Mouse (Mus musculus) neutrophil, adult 5-6 weeks (primary cell): ENCODE measurements around the gene Ankk1. TPM values are rescaled to one million over a fixed set of nuclear protein-coding genes. Genes with fewer than 3 reads are reported as not detected.

ENCODE experiments used
- ATAC-seq: fragments of 151-379, 151-347 bp; 2 replicates; pipeline ENCODE4 v1.8.0; 2017; ENCODE audit warnings: mild to moderate bottlenecking, moderate TSS enrichment; ENCODE audit not compliant: insufficient number of reproducible peaks, poor library complexity, low FRiP score, severe bottlenecking; ENCODE audit errors: extremely low read depth
- total RNA-seq: library from RNA; stranded (forward); fragments of 200-1000 nt; gene quantifications from 2 replicates; pipeline ENCODE4 v1.2.3, GENCODE M21; 2017

Gene Ankk1
- total RNA-seq, 1 experiment from 2014 or later: 0.93 TPM

DNA sequence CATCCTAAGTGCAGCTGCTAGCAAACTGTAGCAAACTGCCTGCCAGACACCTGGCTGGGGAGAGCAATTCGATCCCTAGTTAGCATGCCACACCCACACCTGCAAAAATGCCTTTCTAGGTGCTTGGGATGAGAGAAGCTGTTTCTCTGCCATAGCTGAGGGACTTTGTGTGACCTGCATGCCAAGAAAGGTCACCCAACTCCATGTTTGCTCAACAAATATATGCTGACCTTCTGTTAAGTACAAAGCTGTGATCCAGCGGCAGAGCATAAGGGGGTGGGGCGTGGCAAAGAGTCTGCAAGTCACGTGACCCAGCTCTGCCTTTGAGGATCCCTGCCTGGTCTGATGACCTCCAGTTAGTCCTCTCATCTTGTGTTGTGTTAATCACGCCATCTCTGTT is 61.1 kb downstream of the Ankk1 start:
- ATAC-seq: no peak

Other genes with a start within 250 kb of the Ankk1 start
- gene Gm4894, start 176.5 kb downstream of the Ankk1 start, total RNA-seq: not detected in 2 replicates
- not detected in 2 replicates for gene Drd2, start 86.4 kb downstream of the Ankk1 start, total RNA-seq
- 0.81 and 1.1 TPM in 2 replicates for gene Ttc12, start 59.2 kb upstream of the Ankk1 start, total RNA-seq